Mouse (Mus musculus) forebrain, embryonic 11.5 days (tissue): ENCODE results near the gene Gast. TPM values are rescaled to one million over a fixed set of nuclear protein-coding genes. Genes with fewer than 3 reads are reported as not detected.
"Not testable (repeated sequence)": the region's sequence is repeated elsewhere in the genome, so short reads cannot be mapped to it uniquely, and the experiment has no call there.

Experiments
- ATAC-seq: fragments of 200-750 bp; cut with Nextera tagmentation; replicated peaks from 2 replicates; pipeline ENCODE4 v1.8.0; 2017; ENCODE audit warnings: moderate TSS enrichment; ENCODE audit not compliant: low FRiP score
- DNase-seq: peaks from one replicate; pipeline ENCODE4 v3.0.0-alpha.2; 2017; ENCODE audit warnings: low spot score
- H3K27ac ChIP-seq: fragments of 300-500 bp; sonication (generic); 2 replicates; pipeline ENCODE4 v1.5.1; 2014; ENCODE audit warnings: low read depth, low read length
- H3K27me3 ChIP-seq: fragments of 300-500 bp; sonication (generic); 2 replicates; pipeline ENCODE4 v1.6.1; 2014; ENCODE audit warnings: mild to moderate bottlenecking, low read length, mixed read lengths; ENCODE audit not compliant: control insufficient read depth, insufficient read depth
- H3K36me3 ChIP-seq: fragments of 300-500 bp; sonication (generic); 2 replicates; pipeline ENCODE4 v1.6.1; 2014; ENCODE audit warnings: mild to moderate bottlenecking, low read length, moderate library complexity, mixed read lengths; ENCODE audit not compliant: control insufficient read depth, insufficient read depth
- H3K4me1 ChIP-seq: fragments of 300-500 bp; sonication (generic); replicated peaks from 2 replicates; pipeline ENCODE4 v1.6.1; 2014; ENCODE audit warnings: low read length, mixed read lengths; ENCODE audit not compliant: control insufficient read depth, insufficient read depth
- H3K4me2 ChIP-seq: fragments of 300-500 bp; sonication (generic); 2 replicates; pipeline ENCODE4 v1.6.1; 2014; ENCODE audit warnings: low read depth, mild to moderate bottlenecking, low read length, moderate library complexity, mixed read lengths; ENCODE audit not compliant: severe bottlenecking
- H3K4me3 ChIP-seq: fragments of 300-500 bp; sonication (generic); 2 replicates; pipeline ENCODE4 v1.5.1; 2014; ENCODE audit warnings: low read depth, low read length
- H3K9ac ChIP-seq: fragments of 300-500 bp; sonication (generic); 2 replicates; pipeline ENCODE4 v1.6.1; 2014; ENCODE audit warnings: low read length
- H3K9me3 ChIP-seq: fragments of 300-500 bp; sonication (generic); 2 replicates; pipeline ENCODE4 v1.6.1; 2016; ENCODE audit warnings: low read length, mixed read lengths; ENCODE audit not compliant: control insufficient read depth
- WGBS: fragments of 180-500 bp; shearing (Covaris S2); extraction: QIAGEN DNeasy Blood & Tissue Kit; methylation state at CpG from one replicate; pipeline ENCODE4 v1.1.7; 2014; 5-methylcytosine and 5-hydroxymethylcytosine counted together
- polyA plus RNA-seq: library from polyadenylated mRNA; unstranded; fragments of >200 nt; fragmentation: Nextera tagmentation; extraction: Ambion mirVana; gene quantifications from 2 replicates; pipeline ENCODE4 v1.2.1, GENCODE M21; 2014

Gast gene
- polyA plus RNA-seq, 1 experiment from 2014 or later = 0.79 TPM

DNA sequence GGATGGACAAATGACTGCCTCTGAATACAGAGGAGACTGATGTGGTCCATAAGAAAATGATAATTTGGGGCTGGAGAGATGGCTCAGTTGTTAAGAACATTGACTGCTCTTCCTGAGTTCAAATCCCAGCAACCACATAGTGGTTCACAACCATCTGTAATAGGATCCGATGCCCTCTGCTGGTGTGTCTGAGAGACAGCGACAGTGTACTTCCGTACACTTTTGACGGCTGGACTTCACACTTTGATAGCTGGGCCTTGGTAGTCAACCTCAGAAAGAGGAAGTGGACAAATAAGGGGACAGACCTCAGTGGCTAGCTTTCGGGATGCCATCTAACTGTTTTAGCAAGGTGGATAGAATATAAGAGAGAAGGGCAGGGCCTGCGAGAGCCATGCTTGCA is 26.0 kb downstream of the Gast start:
- 74% methylated on average over 6 of the region's 6 CpGs for WGBS
- Histone ChIP-seq H3K27ac (no peak overlapping the region), H3K9me3 (no peaks in the 10 kb centered on the region), H3K4me2 (no peak overlapping the region), H3K4me3 (no peak overlapping the region), H3K27me3 (peaks cover 2% of the 10 kb centered on the region; the same call in 1 of the 2 replicates), H3K36me3 (no peaks in the 10 kb centered on the region), H3K9ac (no peak overlapping the region), H3K4me1 (no peaks in the 10 kb centered on the region; the same call in 1 of the 2 replicates)
- no peak for DNase-seq
- no peak for ATAC-seq

DNA sequence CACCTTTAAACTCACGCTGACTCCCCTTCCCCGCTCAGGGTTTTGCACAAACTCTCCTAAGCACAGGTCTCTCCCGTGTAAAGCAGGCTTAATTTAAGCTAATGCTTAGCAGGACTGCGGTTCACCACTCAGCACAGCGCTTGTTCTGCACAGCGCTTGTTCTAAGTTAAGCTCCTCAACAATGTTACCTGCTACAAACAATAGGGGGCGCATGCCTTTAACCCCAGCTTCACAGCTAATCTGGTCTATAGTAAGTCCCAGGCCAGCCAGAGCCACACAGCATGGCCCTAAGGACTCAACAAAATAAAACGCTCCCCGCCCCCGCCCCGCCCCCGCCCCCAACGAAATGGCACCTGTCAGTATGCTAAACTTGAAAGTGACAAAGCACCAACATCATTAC is 26.9 kb downstream of the Gast start:
- no CpG with 5 or more reads among the region's 13 CpGs for WGBS
- ATAC-seq, H3K27me3 ChIP-seq: not testable (repeated sequence)

DNA sequence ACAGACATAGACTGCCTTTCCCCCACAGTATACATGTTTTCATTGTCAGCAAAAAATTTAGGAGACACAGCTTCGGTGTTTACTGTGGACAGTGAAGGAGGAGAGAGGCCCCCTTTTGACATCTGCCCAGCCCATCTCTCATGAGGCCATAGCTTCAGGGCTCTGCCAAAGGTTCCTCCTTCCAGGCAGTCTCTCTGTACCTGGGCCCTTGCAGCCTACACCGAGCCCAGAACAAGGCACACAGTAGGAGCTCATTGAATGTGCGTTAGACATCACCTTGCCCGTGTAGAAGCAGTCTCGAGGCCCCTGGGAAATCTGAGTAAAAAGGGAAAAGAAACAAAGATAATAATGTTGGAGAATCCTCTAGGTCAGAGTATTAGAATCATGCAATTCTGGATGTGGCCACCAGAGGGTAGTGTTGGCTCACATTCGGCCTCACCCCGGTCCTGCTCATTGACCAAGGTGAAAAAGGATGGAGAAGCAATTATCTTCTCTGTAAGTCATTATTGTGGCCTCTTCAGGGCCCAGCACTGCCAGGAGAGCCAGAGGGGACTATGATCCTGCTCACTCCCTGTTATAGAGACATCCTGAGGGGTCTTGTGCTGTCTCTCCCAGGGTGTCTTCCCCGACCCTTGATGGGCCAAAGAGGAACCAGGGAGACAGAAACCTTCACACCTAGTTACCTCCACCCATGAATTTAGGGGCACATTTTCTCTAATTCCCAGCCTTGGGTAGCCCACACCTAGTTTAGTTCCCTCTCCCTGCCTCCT is 28.2 kb downstream of the Gast start:
- DNase-seq (peak; percentile 84), ATAC-seq (peak; percentile 39; the same call in 1 of the 2 replicates)
- H3K9ac ChIP-seq = no peak overlapping the region
- no peaks in the 10 kb centered on the region for H3K9me3 ChIP-seq
- no peaks in the 10 kb centered on the region; the same call in 1 of the 2 replicates for H3K4me1 ChIP-seq
- H3K27me3 ChIP-seq = no peaks in the 10 kb centered on the region
- H3K36me3 ChIP-seq = no peaks in the 10 kb centered on the region
- no peak overlapping the region for H3K27ac ChIP-seq
- H3K4me3 ChIP-seq = no peak overlapping the region
- H3K4me2 ChIP-seq = no peak overlapping the region
- 13% methylated on average over 8 of the region's 8 CpGs for WGBS

More for the DNA sequence above, 26.9 kb downstream of the Gast start:
- not testable (repeated sequence) for H3K27ac ChIP-seq, H3K4me3 ChIP-seq, H3K9me3 ChIP-seq, H3K4me2 ChIP-seq, H3K36me3 ChIP-seq, DNase-seq, H3K9ac ChIP-seq, H3K4me1 ChIP-seq

DNA sequence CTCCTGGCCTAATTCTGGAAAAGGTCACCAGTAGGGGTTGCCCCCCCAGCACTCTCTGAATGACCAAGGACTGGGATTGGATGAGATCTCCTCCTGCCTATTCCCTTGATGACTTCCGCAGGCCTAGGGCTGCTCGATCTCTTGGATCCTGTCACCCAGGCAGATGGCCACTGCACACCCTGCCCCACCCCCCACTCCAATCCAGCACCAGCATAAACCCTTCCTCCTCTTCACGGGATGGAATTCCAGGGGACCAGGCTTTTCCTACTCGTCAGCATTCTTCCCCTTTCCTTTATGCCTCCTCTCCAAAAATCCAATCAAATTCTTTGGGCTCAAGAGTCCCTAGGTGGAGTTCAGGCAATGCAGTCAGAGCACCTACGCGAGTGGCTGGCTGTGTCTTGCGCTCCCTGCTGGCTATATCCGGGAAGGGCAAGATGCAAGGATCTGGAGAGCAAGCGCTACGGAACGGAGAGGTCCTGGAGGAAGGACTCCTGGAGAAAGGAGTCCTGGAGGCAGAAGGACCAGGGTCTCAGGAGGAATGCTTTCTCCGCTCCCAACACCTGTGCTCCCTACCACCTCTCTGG is 28.9 kb downstream of the Gast start:
- H3K27me3 ChIP-seq = no peaks in the 10 kb centered on the region
- H3K9me3 ChIP-seq = no peaks in the 10 kb centered on the region
- ATAC-seq = peak; percentile 46
- H3K4me3 ChIP-seq = no peak overlapping the region
- no peak overlapping the region for H3K27ac ChIP-seq
- no peak overlapping the region for H3K4me2 ChIP-seq
- DNase-seq = peak; percentile 85
- H3K4me1 ChIP-seq = no peaks in the 10 kb centered on the region; the same call in 1 of the 2 replicates
- H3K36me3 ChIP-seq = no peaks in the 10 kb centered on the region
- 19% methylated on average over 12 of the region's 12 CpGs for WGBS
- no peak overlapping the region for H3K9ac ChIP-seq

DNA sequence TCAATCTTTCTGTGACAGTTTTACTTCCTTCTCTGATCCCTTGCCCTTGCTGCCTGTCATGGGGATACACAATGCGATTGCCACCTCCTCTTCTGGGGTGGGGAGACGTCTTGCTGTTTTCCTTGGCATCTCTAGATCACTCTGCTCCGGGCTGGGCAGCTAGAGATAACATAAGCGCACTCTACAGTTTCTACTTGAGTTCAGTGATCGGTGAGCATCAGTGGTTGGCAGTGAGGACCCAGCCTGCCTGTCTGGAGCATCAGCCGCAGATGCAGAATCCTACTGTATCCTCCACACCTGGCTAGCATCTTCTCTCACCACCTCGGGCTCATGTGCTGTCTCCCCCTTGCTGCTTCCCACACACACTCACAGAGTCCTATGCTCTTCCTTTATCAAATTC is 34.9 kb downstream of the Gast start:
- Histone ChIP-seq H3K4me3 (no peak overlapping the region), H3K9me3 (no peaks in the 10 kb centered on the region), H3K4me1 (no peaks in the 10 kb centered on the region), H3K27me3 (no peaks in the 10 kb centered on the region), H3K9ac (no peak overlapping the region), H3K4me2 (no peak overlapping the region), H3K36me3 (no peaks in the 10 kb centered on the region), H3K27ac (no peak overlapping the region)
- no peak for DNase-seq
- WGBS = 83% methylated on average over 7 of the region's 7 CpGs
- no peak for ATAC-seq

GRCm38 (mm10) chr11:100369822-100370221 is 35.6 kb downstream of the Gast start:
- ATAC-seq (no peak), DNase-seq (no peak)
- Histone ChIP-seq H3K4me3 (no peak overlapping the region), H3K4me1 (no peaks in the 10 kb centered on the region), H3K27ac (no peak overlapping the region), H3K27me3 (no peaks in the 10 kb centered on the region), H3K36me3 (no peaks in the 10 kb centered on the region), H3K4me2 (no peak overlapping the region), H3K9ac (no peak overlapping the region), H3K9me3 (no peaks in the 10 kb centered on the region)
- 81% methylated on average over 8 of the region's 8 CpGs for WGBS

DNA sequence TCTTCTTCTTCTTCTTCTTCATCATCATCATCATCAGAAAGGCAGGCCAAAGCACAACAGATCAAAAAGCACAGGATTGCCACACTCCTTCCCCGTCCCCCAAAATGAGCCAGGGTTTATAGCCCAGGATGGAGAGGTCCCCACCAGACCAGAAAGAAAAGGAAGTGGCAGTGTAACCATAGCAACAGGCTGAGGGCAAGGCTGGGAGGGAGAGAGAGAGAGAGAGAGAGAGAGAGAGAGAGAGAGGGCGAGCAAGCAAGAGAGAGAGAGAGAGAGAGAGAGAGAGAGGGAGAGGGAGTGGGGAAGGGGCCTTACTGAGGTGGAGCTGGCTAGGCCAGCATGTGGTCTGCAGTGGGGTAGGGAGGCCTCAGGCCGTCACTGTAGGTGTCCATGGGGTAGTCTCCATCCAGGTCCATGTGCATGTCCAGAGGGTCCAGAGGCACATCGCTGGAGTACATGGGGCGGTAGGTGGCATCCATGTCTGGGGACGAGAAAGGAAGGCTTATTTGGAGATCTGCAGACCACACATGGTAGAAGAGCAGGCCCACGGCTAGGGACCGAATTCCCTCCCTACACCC is 37.9 kb downstream of the Gast start:
- no peak overlapping the region for H3K27ac ChIP-seq
- H3K9me3 ChIP-seq = no peaks in the 10 kb centered on the region
- H3K4me3 ChIP-seq = no peak overlapping the region
- no peak overlapping the region for H3K9ac ChIP-seq
- H3K4me1 ChIP-seq = no peaks in the 10 kb centered on the region
- no peaks in the 10 kb centered on the region for H3K27me3 ChIP-seq
- no peak for DNase-seq
- 66% methylated on average over 7 of the region's 8 CpGs for whole genome bisulfite sequencing
- H3K4me2 ChIP-seq = no peak overlapping the region
- no peaks in the 10 kb centered on the region for H3K36me3 ChIP-seq
- no peak; the same call in 1 of the 2 replicates for ATAC-seq

DNA sequence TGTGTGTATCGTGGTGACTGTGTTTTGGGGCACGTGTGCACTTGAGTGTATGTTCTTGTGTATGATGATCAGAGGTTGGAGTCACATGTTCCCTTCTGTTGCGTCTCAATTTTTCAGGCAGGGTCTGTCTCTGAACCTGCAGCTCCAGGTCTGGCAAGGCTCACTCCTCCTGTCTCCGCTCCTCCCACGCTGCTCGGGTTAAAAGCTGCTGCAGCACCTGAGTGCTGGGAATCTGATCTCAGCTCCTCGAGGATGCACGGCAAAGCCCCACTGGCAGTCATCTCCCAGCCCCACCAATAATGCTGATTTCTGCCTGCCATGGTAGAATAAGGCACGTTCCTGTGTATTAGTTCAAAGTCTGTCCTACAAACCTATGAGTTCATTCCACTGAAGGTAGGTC is 40.9 kb downstream of the Gast start:
- ATAC-seq (no peak), DNase-seq (no peak)
- H3K4me2 ChIP-seq = no peak overlapping the region
- no peaks in the 10 kb centered on the region for H3K27me3 ChIP-seq
- H3K9ac ChIP-seq = no peak overlapping the region
- WGBS = 87% methylated on average over 9 of the region's 9 CpGs
- no peaks in the 10 kb centered on the region for H3K4me1 ChIP-seq
- H3K27ac ChIP-seq = no peak overlapping the region
- H3K36me3 ChIP-seq = no peaks in the 10 kb centered on the region
- no peak overlapping the region for H3K4me3 ChIP-seq
- H3K9me3 ChIP-seq = no peaks in the 10 kb centered on the region
